Mouse (Mus musculus): ENCODE results near the gene Ddx3y. TPM values are rescaled to one million over a fixed set of nuclear protein-coding genes. Genes with fewer than 3 reads are reported as not detected.

Ddx3y gene
- polyA plus RNA-seq, 1 experiment from 2014 or later = not detected

GRCm38 (mm10) chrY:1244421-1244820, 42.0 kb downstream of the Ddx3y start:
- DNase-seq (ENCODE audit: low spot score) (no peak), ATAC-seq (no peak)
- H3K27me3 ChIP-seq (replicated peaks; ENCODE audit: insufficient read depth, low read length) = no peaks in the 10 kb centered on the region
- no peak overlapping the region for H3K9ac ChIP-seq (replicated peaks; ENCODE audit: low read depth)
- H3K4me2 ChIP-seq (replicated peaks; ENCODE audit: low read depth, low read length) = peak overlapping the region; percentile 34; the same call in 1 of the 2 replicates
- no peak overlapping the region; the same call in 1 of the 2 replicates for H3K27ac ChIP-seq (ENCODE audit: low read length)
- H3K36me3 ChIP-seq (ENCODE audit: insufficient read depth, low read length) = no peaks in the 10 kb centered on the region
- H3K4me3 ChIP-seq (ENCODE audit: low read depth, low read length) = 0 out of 2 replicates have a peak overlapping the region, but pooled peaks have one; percentile 42
- no peaks in the 10 kb centered on the region for H3K4me1 ChIP-seq (ENCODE audit: insufficient read depth, low read depth, low read length)
- WGBS = 49% methylated on average over 5 of the region's 5 CpGs
- no peak for TF ChIP-seq EP300 (IDR thresholded peaks at IDR 0.05)
- TF ChIP-seq CTCF (IDR thresholded peaks at IDR 0.05) = no peak
- H3K9me3 ChIP-seq (ENCODE audit: low read length) = no peaks in the 10 kb centered on the region

- TF ChIP-seq CTCF (IDR thresholded peaks at IDR 0.05) (no peak), EP300 (IDR thresholded peaks at IDR 0.05) (no peak)
- no peak for ATAC-seq
- Histone ChIP-seq H3K27me3 (replicated peaks; ENCODE audit: insufficient read depth, low read length) (no peaks in the 10 kb centered on the region), H3K4me2 (replicated peaks; ENCODE audit: low read depth, low read length) (no peak overlapping the region), H3K9me3 (ENCODE audit: low read length) (no peaks in the 10 kb centered on the region), H3K4me1 (ENCODE audit: insufficient read depth, low read depth, low read length) (no peaks in the 10 kb centered on the region), H3K9ac (replicated peaks; ENCODE audit: low read depth) (no peak overlapping the region), H3K4me3 (ENCODE audit: low read depth, low read length) (no peak overlapping the region), H3K27ac (ENCODE audit: low read length) (no peak overlapping the region), H3K36me3 (ENCODE audit: insufficient read depth, low read length) (no peaks in the 10 kb centered on the region)
- no peak for DNase-seq (ENCODE audit: low spot score)
- 58% methylated on average over 5 of the region's 7 CpGs for WGBS
Observed at GRCm38 (mm10) chrY:1220001-1220400, 66.4 kb downstream of the Ddx3y start.

Other genes starting within 250 kb of the Ddx3y start
- gene Uty, start 40.9 kb downstream of the Ddx3y start, polyA plus RNA-seq (2015; fragmentation: Nextera tagmentation; extraction: Ambion mirVana) = not detected in 2 replicates
- not detected in 2 replicates for gene Usp9y, start 173.2 kb upstream of the Ddx3y start, polyA plus RNA-seq (2015; fragmentation: Nextera tagmentation; extraction: Ambion mirVana)

All from lung, postnatal 0 days (tissue).